Mouse (Mus musculus) hindbrain, embryonic 11.5 days (tissue): ENCODE data around the gene Baat. TPM values are rescaled to one million over a fixed set of nuclear protein-coding genes. Genes with fewer than 3 reads are reported as not detected.

Source experiments
- ATAC-seq: fragments of 200-750 bp; cut with Nextera tagmentation; 2 replicates; pipeline ENCODE4 v1.8.0; 2017; ENCODE audit warnings: mild to moderate bottlenecking, moderate TSS enrichment, moderate library complexity; ENCODE audit not compliant: low FRiP score
- DNase-seq: peaks from one replicate; pipeline ENCODE4 v3.0.0-alpha.2; 2015; ENCODE audit warnings: low spot score
- H3K27ac ChIP-seq: fragments of 300-500 bp; sonication (generic); 2 replicates; pipeline ENCODE4 v1.5.1; 2014; ENCODE audit warnings: mild to moderate bottlenecking, low read depth, low read length
- H3K27me3 ChIP-seq: fragments of 300-500 bp; sonication (generic); 2 replicates; pipeline ENCODE4 v1.6.1; 2014; ENCODE audit warnings: mild to moderate bottlenecking, low read length, moderate library complexity, mixed read lengths; ENCODE audit not compliant: control insufficient read depth, insufficient read depth
- H3K36me3 ChIP-seq: fragments of 300-500 bp; sonication (generic); 2 replicates; pipeline ENCODE4 v1.6.1; 2014; ENCODE audit warnings: mild to moderate bottlenecking, low read length, moderate library complexity, mixed read lengths; ENCODE audit not compliant: control insufficient read depth, insufficient read depth
- H3K4me1 ChIP-seq: fragments of 300-500 bp; sonication (generic); replicated peaks from 2 replicates; pipeline ENCODE4 v1.6.1; 2014; ENCODE audit warnings: low read length, mixed read lengths; ENCODE audit not compliant: control insufficient read depth, insufficient read depth
- H3K4me2 ChIP-seq: fragments of 300-500 bp; sonication (generic); replicated peaks from 2 replicates; pipeline ENCODE4 v1.6.1; 2014; ENCODE audit warnings: mild to moderate bottlenecking, low read depth, low read length
- H3K4me3 ChIP-seq: fragments of 300-500 bp; sonication (generic); 2 replicates; pipeline ENCODE4 v1.5.1; 2014; ENCODE audit warnings: low read depth, low read length
- H3K9ac ChIP-seq: fragments of 300-500 bp; sonication (generic); 2 replicates; pipeline ENCODE4 v1.6.1; 2014; ENCODE audit warnings: low read depth, low read length
- H3K9me3 ChIP-seq: fragments of 300-500 bp; sonication (generic); 2 replicates; pipeline ENCODE4 v1.6.1; 2016; ENCODE audit warnings: low read length; ENCODE audit not compliant: control insufficient read depth
- WGBS: fragments of 180-500 bp; shearing (Covaris S2); extraction: QIAGEN DNeasy Blood & Tissue Kit; methylation state at CpG from one replicate; pipeline ENCODE4 v1.1.7; 2014; 5-methylcytosine and 5-hydroxymethylcytosine counted together
- polyA plus RNA-seq: library from polyadenylated mRNA; unstranded; fragments of >200 nt; fragmentation: Nextera tagmentation; extraction: Ambion mirVana; gene quantifications from 2 replicates; pipeline ENCODE4 v1.2.1, GENCODE M21; 2014

Gene Baat
- 0.22 and 0.27 TPM in 2 replicates for polyA plus RNA-seq

- Histone ChIP-seq H3K4me2 (no peak within 1 kb of the TSS), H3K27me3 (no peaks in the 10 kb centered on the region), H3K4me3 (no peak within 1 kb of the TSS), H3K9ac (no peak within 1 kb of the TSS), H3K9me3 (no peaks in the 10 kb centered on the region), H3K36me3 (no peaks in the 10 kb centered on the region), H3K27ac (no peak within 1 kb of the TSS), H3K4me1 (no peaks in the 10 kb centered on the region)
- WGBS, result 86% methylated on average over 3 of the region's 3 CpGs
- ATAC-seq, result no peak
- no peak for DNase-seq
Observed at GRCm38 (mm10) chr4:49506386-49506785, at the start of gene Baat. TSS of gene Baat (minus strand) at chr4:49506557.

- ATAC-seq (no peak), DNase-seq (no peak)
- WGBS, result 87% methylated on average over 5 of the region's 5 CpGs
- no peaks in the 10 kb centered on the region for H3K4me1 ChIP-seq
- no peaks in the 10 kb centered on the region for H3K36me3 ChIP-seq
- no peak overlapping the region for H3K4me2 ChIP-seq
- no peak overlapping the region for H3K9ac ChIP-seq
- no peak overlapping the region for H3K4me3 ChIP-seq
- H3K9me3 ChIP-seq, result no peaks in the 10 kb centered on the region
- H3K27ac ChIP-seq, result no peak overlapping the region
- H3K27me3 ChIP-seq, result no peaks in the 10 kb centered on the region
Observed at GRCm38 (mm10) chr4:49553380-49553779, 47.0 kb upstream of the Baat start.

GRCm38 (mm10) chr4:49549383-49549782, 43.0 kb upstream of the Baat start, which contains the start of gene Aldob:
TSS of gene Aldob (minus strand) at chr4:49549546.
- H3K9me3 ChIP-seq, result no peaks in the 10 kb centered on the region
- ATAC-seq (no peak), DNase-seq (no peak)
- H3K36me3 ChIP-seq, result no peaks in the 10 kb centered on the region
- no peak within 1 kb of the TSS for H3K4me3 ChIP-seq
- H3K27ac ChIP-seq, result no peak within 1 kb of the TSS
- H3K27me3 ChIP-seq, result no peaks in the 10 kb centered on the region
- 74% methylated on average over 3 of the region's 3 CpGs for WGBS
- H3K9ac ChIP-seq, result no peak within 1 kb of the TSS
- H3K4me1 ChIP-seq, result no peaks in the 10 kb centered on the region
- no peak within 1 kb of the TSS for H3K4me2 ChIP-seq

GRCm38 (mm10) chr4:49547544-49548219, 41.3 kb upstream of the Baat start:
- Histone ChIP-seq H3K36me3 (no peaks in the 10 kb centered on the region), H3K27me3 (no peaks in the 10 kb centered on the region), H3K4me1 (no peaks in the 10 kb centered on the region), H3K27ac (no peak overlapping the region), H3K9ac (no peak overlapping the region), H3K9me3 (no peaks in the 10 kb centered on the region), H3K4me2 (no peak overlapping the region), H3K4me3 (no peak overlapping the region)
- ATAC-seq (no peak), DNase-seq (no peak)
- 84% methylated on average over 7 of the region's 7 CpGs for WGBS

- 77% methylated on average over 6 of the region's 6 CpGs for WGBS
- Histone ChIP-seq H3K4me3 (no peak overlapping the region), H3K27ac (no peak overlapping the region), H3K9me3 (no peaks in the 10 kb centered on the region), H3K4me1 (no peaks in the 10 kb centered on the region), H3K4me2 (no peak overlapping the region), H3K27me3 (no peaks in the 10 kb centered on the region), H3K9ac (no peak overlapping the region), H3K36me3 (no peaks in the 10 kb centered on the region)
- DNase-seq, result no peak
- ATAC-seq, result no peak
Observed at GRCm38 (mm10) chr4:49546873-49547543, 40.7 kb upstream of the Baat start.

- Histone ChIP-seq H3K9ac (no peak overlapping the region), H3K27ac (no peak overlapping the region)
- WGBS, result 93% methylated on average over 2 of the region's 2 CpGs
Observed at GRCm38 (mm10) chr4:49546026-49546425, 39.7 kb upstream of the Baat start.

GRCm38 (mm10) chr4:49540966-49541365, 34.6 kb upstream of the Baat start:
- no peaks in the 10 kb centered on the region for H3K9me3 ChIP-seq
- ATAC-seq (no peak), DNase-seq (no peak)
- H3K9ac ChIP-seq, result no peak overlapping the region
- H3K27ac ChIP-seq, result no peak overlapping the region
- H3K4me3 ChIP-seq, result no peak overlapping the region
- H3K4me2 ChIP-seq, result no peak overlapping the region
- WGBS, result 64% methylated on average over 3 of the region's 3 CpGs
- H3K27me3 ChIP-seq, result no peaks in the 10 kb centered on the region
- no peaks in the 10 kb centered on the region for H3K36me3 ChIP-seq
- H3K4me1 ChIP-seq, result no peaks in the 10 kb centered on the region

More at GRCm38 (mm10) chr4:49546026-49546425, 39.7 kb upstream of the Baat start:
- H3K27me3 ChIP-seq, result no peaks in the 10 kb centered on the region
- no peaks in the 10 kb centered on the region for H3K4me1 ChIP-seq
- DNase-seq, result no peak
- ATAC-seq, result no peak
- no peak overlapping the region for H3K4me3 ChIP-seq
- H3K36me3 ChIP-seq, result no peaks in the 10 kb centered on the region
- no peak overlapping the region for H3K4me2 ChIP-seq
- H3K9me3 ChIP-seq, result no peaks in the 10 kb centered on the region

- 88% methylated on average over 6 of the region's 6 CpGs for WGBS
- no peaks in the 10 kb centered on the region for H3K9me3 ChIP-seq
- DNase-seq (no peak), ATAC-seq (no peak)
- no peaks in the 10 kb centered on the region for H3K27me3 ChIP-seq
- no peak overlapping the region for H3K4me2 ChIP-seq
- no peak overlapping the region for H3K4me3 ChIP-seq
- no peak overlapping the region for H3K27ac ChIP-seq
- no peaks in the 10 kb centered on the region for H3K4me1 ChIP-seq
- no peak overlapping the region for H3K9ac ChIP-seq
- no peaks in the 10 kb centered on the region for H3K36me3 ChIP-seq
Observed at GRCm38 (mm10) chr4:49539665-49540064, 33.3 kb upstream of the Baat start.

GRCm38 (mm10) chr4:49536671-49537070, 30.3 kb upstream of the Baat start:
- H3K4me2 ChIP-seq, result no peak overlapping the region
- H3K27me3 ChIP-seq, result no peaks in the 10 kb centered on the region
- ATAC-seq (no peak), DNase-seq (no peak)
- no peaks in the 10 kb centered on the region for H3K36me3 ChIP-seq
- WGBS, result 92% methylated on average over 4 of the region's 4 CpGs
- H3K4me3 ChIP-seq, result no peak overlapping the region
- no peak overlapping the region for H3K9ac ChIP-seq
- no peaks in the 10 kb centered on the region for H3K9me3 ChIP-seq
- H3K27ac ChIP-seq, result no peak overlapping the region
- H3K4me1 ChIP-seq, result no peaks in the 10 kb centered on the region
